30 mouse cellular contexts compared by ENCODE assay signal in genomic region chr2:91148101-91148500, GRCm38 (mm10). TPM values are rescaled to one million over a fixed set of nuclear protein-coding genes. Genes with fewer than 3 reads are reported as not detected.
"Had no signal": no experiment of that assay in that cellular context is flagged by ENCODE, and none has a peak within 500 bp of the region (broad histone marks: within the 10 kb centered on the region; RNA-seq: fewer than 3 reads in every experiment).

No protein-coding gene starts in this region.

- DNase-seq: cerebellum, adult 8-10 months; cerebellum, adult 9-10 months; cerebellum, adult 9-11 months; cerebellum, postnatal 10 days; cerebellum, postnatal 14 days; cerebellum, postnatal 25 days; cerebellum, postnatal 36 days; embryo, embryonic 11 days; forebrain, postnatal 0 days; gastrocnemius, adult 2 months; gastrocnemius, postnatal 10 days; gastrocnemius, postnatal 14 days; gastrocnemius, postnatal 25 days; gastrocnemius, postnatal 36 days; heart, adult 11 months; heart, adult 18-20 months; heart, adult 2 months had no signal

- H3K4me3 ChIP-seq: embryonic facial prominence, embryonic 10.5 days; embryonic facial prominence, embryonic 12.5 days; embryonic facial prominence, embryonic 13.5 days; embryonic facial prominence, embryonic 15.5 days; erythroblast, embryonic 14.5 days; forebrain, embryonic 10.5 days; forebrain, embryonic 12.5 days; forebrain, embryonic 13.5 days; forebrain, embryonic 15.5 days; gastrocnemius, adult 2 months; heart, adult 2 months had no signal

- H3K4me1 ChIP-seq: embryonic facial prominence, embryonic 10.5 days; embryonic facial prominence, embryonic 12.5 days; embryonic facial prominence, embryonic 13.5 days; embryonic facial prominence, embryonic 15.5 days; forebrain, embryonic 10.5 days; forebrain, embryonic 12.5 days; forebrain, embryonic 13.5 days; forebrain, embryonic 15.5 days had no signal

- ATAC-seq: forebrain, embryonic 13.5 days; forebrain, embryonic 14.5 days; forebrain, embryonic 15.5 days; forebrain, embryonic 16.5 days; forebrain, postnatal 0 days had no signal

- H3K9ac ChIP-seq: embryonic facial prominence, embryonic 12.5 days; embryonic facial prominence, embryonic 13.5 days; embryonic facial prominence, embryonic 15.5 days; forebrain, embryonic 12.5 days; forebrain, embryonic 13.5 days; forebrain, embryonic 15.5 days; forebrain, postnatal 0 days had no signal

- H3K27ac ChIP-seq: embryonic facial prominence, embryonic 10.5 days; embryonic facial prominence, embryonic 12.5 days; embryonic facial prominence, embryonic 13.5 days; embryonic facial prominence, embryonic 15.5 days; forebrain, embryonic 10.5 days; forebrain, embryonic 12.5 days; forebrain, embryonic 13.5 days; forebrain, embryonic 15.5 days; gastrocnemius, adult 2 months; heart, adult 2 months had no signal

- H3K9me3 ChIP-seq: embryonic facial prominence, embryonic 10.5 days; embryonic facial prominence, embryonic 12.5 days; embryonic facial prominence, embryonic 13.5 days; embryonic facial prominence, embryonic 15.5 days; forebrain, embryonic 10.5 days; forebrain, embryonic 12.5 days; forebrain, embryonic 13.5 days; forebrain, embryonic 15.5 days had no signal

- H3K4me2 ChIP-seq: embryonic facial prominence, embryonic 12.5 days; embryonic facial prominence, embryonic 13.5 days; embryonic facial prominence, embryonic 15.5 days; forebrain, embryonic 12.5 days; forebrain, embryonic 13.5 days; forebrain, embryonic 15.5 days had no signal

- H3K27me3 ChIP-seq: embryonic facial prominence, embryonic 12.5 days; embryonic facial prominence, embryonic 13.5 days; embryonic facial prominence, embryonic 15.5 days; forebrain, embryonic 12.5 days; forebrain, embryonic 13.5 days; forebrain, embryonic 15.5 days had no signal

RNA-seq across cellular contexts. Expression of gene Mybpc3, which starts 30.2 kb away (rescaled TPM):
- total RNA-seq: gastrocnemius, adult 18-20 months; gastrocnemius, postnatal 25 days; gastrocnemius, postnatal 36 days had no signal
- polyA plus RNA-seq: erythroblast, embryonic 14.5 days; forebrain, embryonic 10.5 days; forebrain, embryonic 11.5 days; forebrain, embryonic 13.5 days; forebrain, embryonic 14.5 days; forebrain, embryonic 15.5 days; forebrain, embryonic 16.5 days had no signal
